Mouse (Mus musculus) erythroblast, embryonic 14.5 days (primary cell): ENCODE data around the gene Mrpl38.

Experiments used
- GATA1 ChIP-seq: IDR thresholded peaks from 2 replicates; pipeline ENCODE4 v1.6.1; 2012; ENCODE audit warnings: low read length, inconsistent platforms, mixed read lengths
- TAL1 ChIP-seq: IDR thresholded peaks from 3 replicates; pipeline ENCODE4 v1.6.1; 2012; ENCODE audit warnings: low read length, inconsistent platforms, mixed read lengths

- TF ChIP-seq TAL1 (no peak), GATA1 (no peak)
These were observed 37.8 kb downstream of the Mrpl38 start for GRCm38 (mm10) chr11:116100839-116101238.
